Mouse (Mus musculus): ENCODE data around the gene Psmb5. TPM values are rescaled to one million over a fixed set of nuclear protein-coding genes. Genes with fewer than 3 reads are reported as not detected.
A peak's percentile ranks its signal among the peaks of the same experiment; 100 is the strongest.

Gene Psmb5
- polyA plus RNA-seq, 1 experiment = 469 TPM

DNA sequence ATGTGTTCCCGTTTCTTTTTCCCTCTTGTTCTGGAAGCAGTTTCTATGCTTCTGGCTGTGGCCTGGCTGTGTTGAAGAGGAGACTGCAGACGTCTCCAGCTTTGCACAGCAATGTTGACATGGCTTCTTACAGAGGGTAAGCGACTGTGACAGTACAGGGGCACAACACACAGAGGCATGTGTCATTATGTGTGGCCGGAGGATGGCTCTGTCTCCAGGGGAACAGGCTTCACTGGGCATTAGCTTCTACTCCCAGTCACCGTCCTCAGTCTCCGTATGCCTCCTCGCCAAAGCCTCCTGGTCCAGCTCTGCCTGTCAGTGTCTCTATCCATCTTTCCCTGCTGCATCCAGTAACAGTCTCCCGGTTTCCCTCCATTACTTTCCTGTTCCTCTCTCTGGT is 10.6 kb downstream of the Psmb5 start:
- no peak for TF ChIP-seq MYOG (IDR thresholded peaks at IDR 0.05; ENCODE audit: control insufficient read depth, extremely low read depth, insufficient read length)
- TF ChIP-seq CTCF (IDR thresholded peaks at IDR 0.05; ENCODE audit: control insufficient read depth, insufficient read depth, insufficient read length) = no peak
- no peak for TF ChIP-seq MYOD1 (IDR thresholded peaks at IDR 0.05; ENCODE audit: control insufficient read depth, insufficient read length, low read depth)
- TF ChIP-seq MAX (IDR thresholded peaks at IDR 0.05) = no peak
- TF ChIP-seq USF1 (IDR thresholded peaks at IDR 0.05; ENCODE audit: low read depth) = no peak
- Histone ChIP-seq H3ac (ENCODE audit: control insufficient read depth, insufficient read length, low read depth) (no peak overlapping the region), H3K27me3 (ENCODE audit: control insufficient read depth, insufficient read depth, insufficient read length) (no peaks in the 10 kb centered on the region), H3K79me3 (ENCODE audit: low read depth) (no peaks in the 10 kb centered on the region), H3K4me3 (ENCODE audit: insufficient read depth, poor library complexity, severe bottlenecking) (no peak overlapping the region), H3K79me2 (ENCODE audit: control insufficient read depth, insufficient read depth) (no peaks in the 10 kb centered on the region), H3K36me3 (ENCODE audit: control insufficient read depth, insufficient read depth) (peaks cover 15% of the 10 kb centered on the region)

DNA sequence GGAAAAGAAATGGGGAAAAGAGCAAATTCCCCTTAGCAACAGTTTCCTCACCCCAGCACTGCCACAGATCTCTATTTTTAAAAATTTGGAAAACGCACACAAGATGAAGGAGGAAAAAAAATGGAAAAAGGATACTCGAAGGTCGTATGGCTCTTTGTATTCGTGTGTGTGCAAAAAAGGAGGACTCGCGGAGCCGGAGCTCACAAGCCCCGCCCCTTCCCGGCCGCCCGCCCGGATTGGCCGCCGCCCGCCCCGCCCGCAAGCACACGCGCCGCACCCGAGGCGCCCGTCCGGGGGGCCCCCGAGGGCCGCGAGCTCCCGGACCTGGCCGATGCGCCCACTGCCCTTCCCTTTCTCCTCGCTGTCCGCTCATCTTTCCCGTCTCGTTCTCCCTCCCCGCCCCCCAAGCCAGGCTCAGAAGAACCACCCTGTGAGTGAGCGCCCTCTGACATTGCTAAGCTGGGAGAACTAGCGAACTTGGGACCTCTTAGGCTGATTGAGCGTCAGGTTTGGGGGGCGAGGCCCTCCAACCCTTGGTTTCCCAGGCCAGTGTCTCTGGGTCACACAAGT is 12.0 kb downstream of the Psmb5 start, which contains the start of gene 4931414P19Rik:
Gene 4931414P19Rik, minus strand, starts transcription at position 242 of the 570 bp plus-strand sequence.
- Histone ChIP-seq H3K4me3 (ENCODE audit: insufficient read depth, poor library complexity, severe bottlenecking) (peak within 1 kb of the TSS; percentile 31), H3K36me3 (ENCODE audit: control insufficient read depth, insufficient read depth) (peaks cover 10% of the 10 kb centered on the region), H3K79me2 (ENCODE audit: control insufficient read depth, insufficient read depth) (no peaks in the 10 kb centered on the region), H3K79me3 (ENCODE audit: low read depth) (no peaks in the 10 kb centered on the region), H3K27me3 (ENCODE audit: control insufficient read depth, insufficient read depth, insufficient read length) (no peaks in the 10 kb centered on the region), H3ac (ENCODE audit: control insufficient read depth, insufficient read length, low read depth) (peak within 1 kb of the TSS; percentile 43)
- TF ChIP-seq MYOG (IDR thresholded peaks at IDR 0.05; ENCODE audit: control insufficient read depth, extremely low read depth, insufficient read length) (no peak), USF1 (IDR thresholded peaks at IDR 0.05; ENCODE audit: low read depth) (no peak), CTCF (IDR thresholded peaks at IDR 0.05; ENCODE audit: control insufficient read depth, insufficient read depth, insufficient read length) (no peak), CEBPB (IDR thresholded peaks at IDR 0.05; ENCODE audit: low read depth) (no peak), FOSL1 (IDR thresholded peaks at IDR 0.05; ENCODE audit: insufficient read depth, low read length, poor library complexity, severe bottlenecking) (no peak)

DNA sequence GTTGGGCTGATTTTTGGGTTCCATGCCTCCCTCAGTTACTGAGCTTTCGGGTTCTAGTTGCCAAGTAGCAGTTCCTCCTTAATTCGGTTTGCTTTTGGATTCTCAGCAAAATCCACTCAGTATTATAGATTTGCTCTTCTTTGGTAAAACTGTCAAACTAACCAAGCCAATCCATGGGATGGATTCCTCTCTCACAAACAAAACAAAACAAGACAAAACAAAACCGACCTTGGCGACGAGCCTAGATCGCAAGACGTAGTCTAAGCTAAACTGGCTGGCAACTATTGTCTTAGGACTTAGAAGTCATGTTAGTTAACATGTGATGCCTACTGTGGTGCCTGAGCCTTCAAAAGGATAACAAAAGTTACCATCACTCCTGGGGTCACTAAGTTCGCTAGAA is 14.1 kb downstream of the Psmb5 start:
- Histone ChIP-seq H3K79me3 (ENCODE audit: low read depth) (no peaks in the 10 kb centered on the region), H3ac (ENCODE audit: control insufficient read depth, insufficient read length, low read depth) (no peak overlapping the region), H3K27me3 (ENCODE audit: control insufficient read depth, insufficient read depth, insufficient read length) (no peaks in the 10 kb centered on the region), H3K4me3 (ENCODE audit: insufficient read depth, poor library complexity, severe bottlenecking) (no peak overlapping the region), H3K79me2 (ENCODE audit: control insufficient read depth, insufficient read depth) (no peaks in the 10 kb centered on the region), H3K36me3 (ENCODE audit: control insufficient read depth, insufficient read depth) (peaks cover 3% of the 10 kb centered on the region)
- TF ChIP-seq CEBPB (IDR thresholded peaks at IDR 0.05; ENCODE audit: low read depth) (no peak), MYOG (IDR thresholded peaks at IDR 0.05; ENCODE audit: control insufficient read depth, extremely low read depth, insufficient read length) (no peak), USF1 (IDR thresholded peaks at IDR 0.05; ENCODE audit: low read depth) (no peak), CTCF (IDR thresholded peaks at IDR 0.05; ENCODE audit: control insufficient read depth, insufficient read depth, insufficient read length) (no peak), MYOD1 (IDR thresholded peaks at IDR 0.05; ENCODE audit: control insufficient read depth, insufficient read length, low read depth) (no peak), FOSL1 (IDR thresholded peaks at IDR 0.05; ENCODE audit: insufficient read depth, low read length, poor library complexity, severe bottlenecking) (no peak), MAX (IDR thresholded peaks at IDR 0.05) (no peak)

GRCm38 (mm10) chr14:54603038-54603654 is 14.7 kb downstream of the Psmb5 start:
- Histone ChIP-seq H3K36me3 (ENCODE audit: control insufficient read depth, insufficient read depth) (peaks cover 3% of the 10 kb centered on the region), H3K27me3 (ENCODE audit: control insufficient read depth, insufficient read depth, insufficient read length) (no peaks in the 10 kb centered on the region), H3K79me3 (ENCODE audit: low read depth) (no peaks in the 10 kb centered on the region), H3K79me2 (ENCODE audit: control insufficient read depth, insufficient read depth) (no peaks in the 10 kb centered on the region), H3K4me3 (ENCODE audit: insufficient read depth, poor library complexity, severe bottlenecking) (peak overlapping the region; percentile 38), H3ac (ENCODE audit: control insufficient read depth, insufficient read length, low read depth) (peak overlapping the region; percentile 81)
- no peak for TF ChIP-seq MYOD1 (IDR thresholded peaks at IDR 0.05; ENCODE audit: control insufficient read depth, insufficient read length, low read depth)
- no peak for TF ChIP-seq CEBPB (IDR thresholded peaks at IDR 0.05; ENCODE audit: low read depth)
- TF ChIP-seq MYOG (IDR thresholded peaks at IDR 0.05; ENCODE audit: control insufficient read depth, extremely low read depth, insufficient read length) = no peak
- peak; percentile 3 for TF ChIP-seq USF1 (IDR thresholded peaks at IDR 0.05; ENCODE audit: low read depth)
- TF ChIP-seq CTCF (IDR thresholded peaks at IDR 0.05; ENCODE audit: control insufficient read depth, insufficient read depth, insufficient read length) = no peak

DNA sequence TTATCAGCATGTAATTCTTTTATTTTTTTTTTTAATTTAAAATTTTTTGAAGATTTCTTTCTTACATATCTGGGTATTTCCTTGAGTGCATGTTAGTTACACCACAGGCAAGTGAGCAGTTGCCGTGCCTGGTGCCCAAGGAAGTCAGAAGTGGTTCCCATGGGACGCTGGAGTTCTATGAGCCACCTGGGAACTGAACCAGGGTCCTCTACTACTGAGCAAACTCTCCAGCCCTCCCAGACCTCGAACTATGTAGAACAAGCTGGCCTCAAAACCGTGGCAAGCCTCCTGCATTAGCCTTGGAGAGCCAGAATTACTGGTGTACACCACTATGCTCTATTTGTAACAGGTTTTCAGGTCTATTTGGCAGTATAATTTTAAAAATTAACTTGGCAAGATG is 15.2 kb downstream of the Psmb5 start:
- Histone ChIP-seq H3ac (ENCODE audit: control insufficient read depth, insufficient read length, low read depth) (no peak overlapping the region), H3K79me2 (ENCODE audit: control insufficient read depth, insufficient read depth) (no peaks in the 10 kb centered on the region), H3K4me3 (ENCODE audit: insufficient read depth, poor library complexity, severe bottlenecking) (peak overlapping the region; percentile 38), H3K79me3 (ENCODE audit: low read depth) (no peaks in the 10 kb centered on the region), H3K36me3 (ENCODE audit: control insufficient read depth, insufficient read depth) (peaks cover 3% of the 10 kb centered on the region), H3K27me3 (ENCODE audit: control insufficient read depth, insufficient read depth, insufficient read length) (no peaks in the 10 kb centered on the region)
- TF ChIP-seq CTCF (IDR thresholded peaks at IDR 0.05; ENCODE audit: control insufficient read depth, insufficient read depth, insufficient read length) = no peak
- TF ChIP-seq MAX (IDR thresholded peaks at IDR 0.05) = no peak
- no peak for TF ChIP-seq MYOG (IDR thresholded peaks at IDR 0.05; ENCODE audit: control insufficient read depth, extremely low read depth, insufficient read length)
- TF ChIP-seq FOSL1 (IDR thresholded peaks at IDR 0.05; ENCODE audit: insufficient read depth, low read length, poor library complexity, severe bottlenecking) = no peak

- Histone ChIP-seq H3K79me2 (ENCODE audit: control insufficient read depth, insufficient read depth) (no peaks in the 10 kb centered on the region), H3K36me3 (ENCODE audit: control insufficient read depth, insufficient read depth) (peaks cover 3% of the 10 kb centered on the region), H3ac (ENCODE audit: control insufficient read depth, insufficient read length, low read depth) (no peak overlapping the region), H3K79me3 (ENCODE audit: low read depth) (no peaks in the 10 kb centered on the region), H3K27me3 (ENCODE audit: control insufficient read depth, insufficient read depth, insufficient read length) (no peaks in the 10 kb centered on the region), H3K4me3 (ENCODE audit: insufficient read depth, poor library complexity, severe bottlenecking) (no peak overlapping the region)
- no peak for TF ChIP-seq CTCF (IDR thresholded peaks at IDR 0.05; ENCODE audit: control insufficient read depth, insufficient read depth, insufficient read length)
- no peak for TF ChIP-seq MYOG (IDR thresholded peaks at IDR 0.05; ENCODE audit: control insufficient read depth, extremely low read depth, insufficient read length)
- TF ChIP-seq USF1 (IDR thresholded peaks at IDR 0.05; ENCODE audit: low read depth) = no peak
- no peak for TF ChIP-seq CEBPB (IDR thresholded peaks at IDR 0.05; ENCODE audit: low read depth)
- no peak for TF ChIP-seq MAX (IDR thresholded peaks at IDR 0.05)
- TF ChIP-seq MYOD1 (IDR thresholded peaks at IDR 0.05; ENCODE audit: control insufficient read depth, insufficient read length, low read depth) = no peak
- TF ChIP-seq FOSL1 (IDR thresholded peaks at IDR 0.05; ENCODE audit: insufficient read depth, low read length, poor library complexity, severe bottlenecking) = no peak
These were observed 16.2 kb downstream of the Psmb5 start for GRCm38 (mm10) chr14:54601601-54602000.
